Mouse (Mus musculus) neural tube, embryonic 12.5 days (tissue): ENCODE results near the gene Zfp651. TPM values are rescaled to one million over a fixed set of nuclear protein-coding genes. Genes with fewer than 3 reads are reported as not detected.

Experiments
- ATAC-seq: fragments of 200-750 bp; cut with Nextera tagmentation; 2 replicates; pipeline ENCODE4 v1.8.0; 2017; ENCODE audit warnings: low read depth, mild to moderate bottlenecking, moderate TSS enrichment, moderate library complexity; ENCODE audit not compliant: low FRiP score
- H3K27ac ChIP-seq: fragments of 300-500 bp; sonication (generic); 2 replicates; pipeline ENCODE4 v1.5.1; 2016
- H3K27me3 ChIP-seq: fragments of 300-500 bp; sonication (generic); replicated peaks from 2 replicates; pipeline ENCODE4 v1.6.1; 2016; ENCODE audit warnings: mild to moderate bottlenecking
- H3K36me3 ChIP-seq: fragments of 300-500 bp; sonication (generic); 2 replicates; pipeline ENCODE4 v1.6.1; 2016; ENCODE audit warnings: mild to moderate bottlenecking
- H3K4me1 ChIP-seq: fragments of 300-500 bp; sonication (generic); 2 replicates; pipeline ENCODE4 v1.6.1; 2016
- H3K4me2 ChIP-seq: fragments of 300-500 bp; sonication (generic); replicated peaks from 2 replicates; pipeline ENCODE4 v1.6.1; 2016; ENCODE audit warnings: mild to moderate bottlenecking
- H3K4me3 ChIP-seq: fragments of 300-500 bp; sonication (generic); 2 replicates; pipeline ENCODE4 v1.5.1; 2016
- H3K9ac ChIP-seq: fragments of 300-500 bp; sonication (generic); 2 replicates; pipeline ENCODE4 v1.6.1; 2016; ENCODE audit warnings: mild to moderate bottlenecking
- H3K9me3 ChIP-seq: fragments of 300-500 bp; sonication (generic); 2 replicates; pipeline ENCODE4 v1.6.1; 2016; ENCODE audit warnings: mild to moderate bottlenecking
- WGBS: fragments of 180-500 bp; shearing (Covaris S2); methylation state at CpG from one replicate; pipeline ENCODE4 v1.1.7; 2016; 5-methylcytosine and 5-hydroxymethylcytosine counted together
- polyA plus RNA-seq: library from polyadenylated mRNA; unstranded; fragments of >200 nt; fragmentation: Nextera tagmentation; extraction: Ambion mirVana; gene quantifications from 2 replicates; pipeline ENCODE4 v1.2.1, GENCODE M21; 2016

Gene Zfp651
- 13.1 and 19.2 TPM in 2 replicates for polyA plus RNA-seq

DNA sequence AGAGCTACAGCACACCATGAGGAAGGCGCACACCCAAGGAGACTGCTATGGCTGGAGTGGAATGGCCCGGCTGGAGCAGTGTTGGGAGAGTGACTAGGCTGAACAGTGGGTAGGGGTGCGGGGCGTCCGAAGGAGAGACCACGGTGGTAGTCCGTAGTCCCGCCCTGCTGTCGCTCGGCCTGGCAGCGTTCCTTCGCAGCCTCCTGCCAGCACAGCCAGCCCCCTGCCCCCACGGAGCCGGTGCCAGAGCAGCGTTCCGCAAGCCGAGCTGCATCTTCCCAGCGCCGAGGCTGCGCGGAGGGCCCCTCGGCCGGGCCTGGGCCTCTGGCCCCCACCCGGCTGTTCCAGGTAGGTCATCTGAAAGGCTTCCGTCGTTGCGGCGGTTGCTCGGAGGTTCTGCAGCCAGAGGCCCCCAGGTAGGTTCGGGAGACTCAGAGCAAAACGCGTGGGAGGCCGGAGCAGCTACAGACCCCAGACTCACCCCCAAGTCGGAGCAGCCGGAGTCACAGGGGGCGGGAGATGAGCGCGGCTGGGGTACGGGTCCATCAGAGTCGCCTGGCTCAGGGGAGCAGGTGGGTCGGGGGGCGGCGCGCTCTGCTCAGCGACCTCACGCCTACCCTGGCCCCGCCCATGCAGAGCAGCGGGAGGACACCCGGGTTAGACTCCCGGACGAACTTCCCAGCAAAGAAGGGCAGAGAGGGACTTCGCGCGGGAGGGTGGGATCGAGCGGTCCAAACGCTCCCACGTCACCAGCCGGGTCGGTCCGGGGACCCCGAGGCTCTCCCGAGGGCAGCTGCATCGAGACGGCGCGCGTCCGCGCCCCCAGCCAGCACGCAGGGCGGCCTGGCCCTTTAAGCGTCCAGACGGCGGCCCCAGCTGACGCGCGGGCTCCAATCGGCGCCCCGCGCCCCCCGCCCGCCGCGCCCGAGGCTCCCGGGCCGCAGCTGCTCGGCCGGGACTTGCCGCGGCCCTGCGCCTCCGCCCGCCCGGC lies at the start of gene Zfp651:
TSS of gene Zfp651 (plus strand) at position 240 of the 991 bp plus-strand sequence.
- Histone ChIP-seq H3K27me3 (no peaks in the 10 kb centered on the region), H3K36me3 (peaks cover 43% of the 10 kb centered on the region)

DNA sequence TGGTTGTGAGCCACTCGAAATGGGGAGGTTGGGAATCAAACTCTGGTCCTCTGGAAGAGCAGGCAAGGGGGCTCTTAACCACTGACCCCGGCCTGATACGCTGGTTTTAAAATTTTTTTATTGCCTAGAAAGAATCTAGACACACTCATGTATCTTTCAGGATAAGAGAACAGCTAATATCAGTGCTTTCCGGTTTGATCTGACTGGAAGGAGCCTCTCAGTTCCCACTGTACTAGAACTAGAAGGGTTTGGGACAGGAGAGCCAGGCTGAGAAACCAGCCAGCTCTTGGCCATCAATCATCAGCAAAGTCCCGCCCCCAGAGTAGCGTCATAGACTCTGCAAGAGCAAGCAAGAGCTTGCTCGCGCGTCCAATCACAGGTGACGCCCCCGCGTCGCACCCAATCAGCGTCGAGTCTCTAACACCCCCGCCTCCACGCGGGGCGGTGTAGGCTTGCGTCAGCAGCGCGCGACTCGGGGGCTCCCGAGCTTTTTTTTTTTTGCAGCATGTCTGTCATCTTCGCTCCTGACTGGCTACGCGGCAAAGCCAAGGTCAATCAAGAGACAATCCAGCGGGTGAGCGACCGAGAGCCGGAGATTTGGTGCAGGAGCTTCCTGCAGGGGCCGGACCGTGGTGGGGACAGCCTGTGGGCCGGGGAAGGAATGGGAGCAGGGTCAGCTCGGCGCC lies 49.1 kb upstream of the Zfp651 start, which contains the start of gene Ss18l2:
TSS of gene Ss18l2 (plus strand) at position 432 of the 686 bp plus-strand sequence.
- peak within 1 kb of the TSS; percentile 69 for H3K4me3 ChIP-seq
- WGBS = 5% methylated on average over 37 of the region's 37 CpGs
- ATAC-seq = peak; percentile 99

More for the DNA sequence above, at the start of gene Zfp651:
- under 1% methylated on average over 97 of the region's 97 CpGs for WGBS
- H3K9me3 ChIP-seq = no peaks in the 10 kb centered on the region
- peak; percentile 85 for ATAC-seq
- peak within 1 kb of the TSS; percentile 96 for H3K4me2 ChIP-seq
- peak within 1 kb of the TSS; percentile 75 for H3K27ac ChIP-seq
- peak within 1 kb of the TSS; percentile 89 for H3K4me3 ChIP-seq
- peak within 1 kb of the TSS; percentile 94 for H3K9ac ChIP-seq
- peaks cover 39% of the 10 kb centered on the region for H3K4me1 ChIP-seq

DNA sequence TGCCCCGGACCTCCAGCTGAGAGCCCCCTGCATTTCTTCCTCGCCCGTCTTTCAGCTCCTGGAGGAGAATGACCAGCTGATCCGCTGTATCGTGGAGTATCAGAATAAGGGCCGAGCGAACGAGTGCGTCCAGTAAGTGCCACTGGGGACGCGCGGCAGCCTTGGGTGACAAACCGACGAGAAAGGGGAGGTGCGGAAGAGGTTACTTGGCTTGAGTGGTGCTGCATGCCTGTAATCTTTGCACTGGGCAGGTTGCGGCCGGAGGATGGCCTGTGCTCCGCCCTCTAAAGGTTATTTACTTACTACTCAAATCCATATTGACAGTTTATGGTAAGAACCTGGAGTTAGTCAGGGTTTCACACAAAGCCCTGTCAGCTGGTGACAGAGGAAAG lies 48.5 kb upstream of the Zfp651 start:
- peak; percentile 42 for ATAC-seq
- peak overlapping the region; percentile 85 for H3K4me2 ChIP-seq

More for the DNA sequence above, 49.1 kb upstream of the Zfp651 start, which contains the start of gene Ss18l2:
- Histone ChIP-seq H3K27ac (peak within 1 kb of the TSS; percentile 72), H3K4me1 (peaks cover 26% of the 10 kb centered on the region), H3K9ac (peak within 1 kb of the TSS; percentile 89), H3K36me3 (peaks cover 17% of the 10 kb centered on the region), H3K4me2 (peak within 1 kb of the TSS; percentile 85), H3K27me3 (no peaks in the 10 kb centered on the region), H3K9me3 (no peaks in the 10 kb centered on the region)

DNA sequence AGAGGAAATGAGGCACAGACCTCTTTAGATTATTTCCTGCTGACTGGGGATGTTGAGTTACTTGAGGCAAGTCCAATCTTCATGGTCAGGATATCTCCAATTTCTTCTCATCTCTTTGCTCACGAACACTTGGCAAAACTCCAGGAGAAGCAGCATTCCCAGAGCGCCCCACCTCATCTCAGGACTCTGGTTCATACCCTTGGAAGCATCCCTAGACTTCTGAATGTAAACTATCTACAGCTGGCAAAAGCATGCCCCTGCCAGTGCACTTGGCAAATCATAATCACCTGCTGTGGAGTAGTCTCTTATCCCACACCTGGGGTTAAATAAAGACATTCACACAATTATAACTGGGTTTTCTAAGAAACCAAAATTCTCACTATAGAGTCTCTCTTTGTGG lies 42.1 kb upstream of the Zfp651 start:
- H3K9ac ChIP-seq = no peak overlapping the region
- no peak overlapping the region for H3K4me3 ChIP-seq
- H3K9me3 ChIP-seq = no peaks in the 10 kb centered on the region
- no peak overlapping the region for H3K4me2 ChIP-seq
- no peaks in the 10 kb centered on the region for H3K27me3 ChIP-seq
- H3K36me3 ChIP-seq = peaks cover 17% of the 10 kb centered on the region
- no peak overlapping the region for H3K27ac ChIP-seq
- peaks cover 13% of the 10 kb centered on the region for H3K4me1 ChIP-seq
- no peak for ATAC-seq
- 88% methylated on average over 2 of the region's 2 CpGs for WGBS

More for the DNA sequence above, 48.5 kb upstream of the Zfp651 start:
- Histone ChIP-seq H3K9ac (peak overlapping the region; percentile 89), H3K9me3 (no peaks in the 10 kb centered on the region), H3K36me3 (peaks cover 17% of the 10 kb centered on the region), H3K4me1 (peaks cover 21% of the 10 kb centered on the region), H3K27ac (peak overlapping the region; percentile 72), H3K27me3 (no peaks in the 10 kb centered on the region), H3K4me3 (peak overlapping the region; percentile 69)
- under 1% methylated on average over 18 of the region's 18 CpGs for WGBS

DNA sequence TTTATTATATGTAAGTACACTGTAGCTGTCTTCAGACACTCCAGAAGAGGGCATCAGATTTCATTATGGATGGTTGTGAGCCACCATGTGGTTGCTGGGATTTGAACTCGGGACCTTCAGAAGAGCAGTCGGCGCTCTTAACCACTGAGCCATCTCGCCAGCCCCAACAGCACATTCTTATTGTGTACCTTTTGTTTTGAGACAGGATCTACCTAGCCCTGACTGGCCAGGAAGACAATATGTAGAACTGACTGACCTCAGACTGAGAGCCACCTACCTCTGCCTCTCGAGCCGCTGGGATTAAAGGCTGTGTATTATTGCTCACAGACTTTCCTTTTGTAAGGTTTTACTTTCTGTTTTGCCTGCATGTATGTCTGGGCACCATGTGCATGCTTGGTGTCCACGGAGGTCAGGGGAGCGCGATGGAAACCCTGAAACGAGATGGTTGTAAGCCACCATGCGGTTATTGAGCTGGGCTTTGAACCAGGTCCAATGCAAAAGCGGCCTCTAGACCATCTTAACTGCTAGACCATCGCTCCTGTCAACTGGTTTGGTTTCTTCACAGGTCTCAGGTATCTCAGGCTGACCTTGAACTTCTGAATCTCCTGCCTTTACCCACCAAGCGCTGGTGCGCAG lies 40.9 kb upstream of the Zfp651 start:
- WGBS = 70% methylated on average over 15 of the region's 15 CpGs
- peak overlapping the region; percentile 90 for H3K4me2 ChIP-seq
- H3K27me3 ChIP-seq = no peaks in the 10 kb centered on the region
- H3K9me3 ChIP-seq = no peaks in the 10 kb centered on the region
- peaks cover 11% of the 10 kb centered on the region for H3K4me1 ChIP-seq
- peak overlapping the region; percentile 92 for H3K27ac ChIP-seq
- peak; percentile 18 for ATAC-seq
- peaks cover 8% of the 10 kb centered on the region for H3K36me3 ChIP-seq
- H3K4me3 ChIP-seq = peak overlapping the region; percentile 93
- peak overlapping the region; percentile 70 for H3K9ac ChIP-seq

DNA sequence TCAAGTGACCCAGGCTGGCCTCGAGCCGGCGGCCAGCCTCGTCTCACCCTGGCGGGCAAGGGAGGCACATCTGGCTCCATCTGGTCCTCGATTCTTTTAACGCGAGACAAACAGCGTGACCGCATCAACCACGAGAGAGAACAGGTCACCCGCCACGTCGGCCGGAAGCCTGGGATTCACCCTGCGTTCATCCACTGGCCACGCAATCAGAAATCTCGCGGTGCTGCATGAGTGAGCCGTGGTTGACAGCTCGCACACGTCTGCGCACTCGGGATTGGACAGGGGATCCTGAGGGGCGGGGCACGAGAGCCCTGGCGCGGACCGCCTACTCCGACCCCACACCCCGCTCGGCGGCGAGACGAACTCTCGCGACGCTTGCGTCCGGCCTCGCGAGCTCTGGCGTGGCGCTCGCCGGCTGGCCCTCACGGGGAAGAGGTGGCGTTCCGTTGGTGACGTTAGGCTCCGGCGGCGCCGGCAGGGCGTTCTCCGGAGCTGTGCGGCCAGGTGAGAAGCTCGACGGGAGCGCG lies 40.3 kb upstream of the Zfp651 start, which contains the start of gene Nktr:
TSS of gene Nktr (plus strand) at position 378 of the 527 bp plus-strand sequence.
- peak within 1 kb of the TSS; percentile 96 for H3K9ac ChIP-seq
- peak within 1 kb of the TSS; percentile 93 for H3K4me3 ChIP-seq
- H3K9me3 ChIP-seq = no peaks in the 10 kb centered on the region
- H3K4me1 ChIP-seq = peaks cover 11% of the 10 kb centered on the region
- no peaks in the 10 kb centered on the region for H3K27me3 ChIP-seq
- H3K27ac ChIP-seq = peak within 1 kb of the TSS; percentile 92
- ATAC-seq = peak; percentile 99
- WGBS = under 1% methylated on average over 61 of the region's 61 CpGs
- 0 out of 2 replicates have a peak, but pooled peaks cover 1% of the 10 kb centered on the region for H3K36me3 ChIP-seq
- peak within 1 kb of the TSS; percentile 90 for H3K4me2 ChIP-seq

DNA sequence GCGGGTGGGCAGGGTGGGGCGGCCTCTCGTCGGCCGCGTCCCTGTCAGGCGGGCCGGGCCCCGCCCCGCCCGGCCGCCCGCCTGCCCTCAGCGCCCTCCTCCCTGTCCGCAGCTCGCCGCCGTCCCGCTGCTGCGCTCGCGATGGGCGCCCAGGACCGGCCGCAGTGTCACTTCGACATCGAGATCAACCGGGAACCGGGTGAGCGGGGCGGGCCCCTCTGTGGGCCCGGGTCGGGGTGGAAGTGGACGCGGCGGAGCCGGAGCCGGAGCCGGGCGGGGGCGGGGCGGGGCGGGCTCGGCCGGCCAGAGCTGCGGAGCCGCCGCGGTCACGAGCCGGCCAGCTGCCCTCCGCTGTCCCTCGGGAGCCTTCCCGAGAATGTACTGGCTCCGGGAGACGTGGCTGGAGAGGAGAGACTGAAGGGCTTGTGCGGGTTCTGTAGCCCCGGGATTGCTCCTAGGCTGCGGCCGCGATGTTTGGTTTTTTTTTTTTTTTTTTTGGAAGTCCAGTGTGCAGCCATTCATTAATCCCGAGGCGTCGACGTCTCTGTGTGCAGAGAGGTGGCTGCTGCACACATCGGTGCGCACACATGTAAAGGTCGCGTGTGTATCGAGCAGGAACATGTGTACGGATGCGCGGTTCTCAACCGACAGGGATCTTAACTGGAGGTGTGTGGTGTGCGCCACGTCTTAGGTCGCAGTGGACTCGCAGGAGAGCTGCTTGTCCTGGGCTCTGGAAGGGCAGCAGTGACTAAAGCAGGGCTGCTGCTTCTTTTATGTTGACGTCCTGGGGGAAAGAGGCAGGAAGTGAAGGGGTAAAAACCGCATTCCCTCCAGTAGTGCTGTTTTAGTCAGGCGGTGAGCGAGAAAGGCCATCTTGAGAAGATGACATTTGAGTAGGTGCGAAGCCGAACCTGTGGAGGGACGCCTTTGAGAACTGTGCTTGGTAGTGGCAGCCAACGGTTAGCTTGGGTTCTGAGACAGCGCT lies 39.5 kb upstream of the Zfp651 start:
- H3K9ac ChIP-seq = peak overlapping the region; percentile 96
- H3K4me1 ChIP-seq = peaks cover 11% of the 10 kb centered on the region
- H3K4me3 ChIP-seq = peak overlapping the region; percentile 93
- ATAC-seq = peak; percentile 72
- no peaks in the 10 kb centered on the region for H3K9me3 ChIP-seq
- no peaks in the 10 kb centered on the region for H3K27me3 ChIP-seq
- under 1% methylated on average over 75 of the region's 87 CpGs for WGBS
- H3K36me3 ChIP-seq = no peaks in the 10 kb centered on the region
- H3K4me2 ChIP-seq = peak overlapping the region; percentile 90
- H3K27ac ChIP-seq = peak overlapping the region; percentile 92

DNA sequence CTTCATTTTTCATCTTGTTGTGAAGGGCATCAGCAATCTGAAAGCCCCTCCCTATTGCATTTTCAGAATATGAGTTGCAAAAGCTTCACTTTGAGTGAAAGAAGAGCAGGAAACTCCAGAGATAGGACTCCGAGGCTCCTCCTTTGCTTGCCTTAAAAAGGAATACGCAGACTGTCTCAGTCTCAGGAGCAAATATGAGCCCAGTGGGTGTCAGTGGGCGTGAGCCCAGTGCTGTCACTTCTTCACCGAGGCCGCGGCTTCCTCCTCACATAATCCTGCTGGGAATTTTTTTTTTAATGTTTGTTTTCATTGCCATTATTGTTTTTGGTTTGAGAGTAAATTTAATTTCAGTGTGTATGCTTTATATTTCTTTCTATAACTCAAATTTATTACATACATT lies 18.6 kb upstream of the Zfp651 start:
- H3K4me1 ChIP-seq = no peaks in the 10 kb centered on the region
- no peak overlapping the region for H3K27ac ChIP-seq
- no peak for ATAC-seq
- no peaks in the 10 kb centered on the region for H3K9me3 ChIP-seq
- H3K4me2 ChIP-seq = no peak overlapping the region
- WGBS = 91% methylated on average over 6 of the region's 6 CpGs
- H3K36me3 ChIP-seq = peaks cover 43% of the 10 kb centered on the region
- H3K4me3 ChIP-seq = no peak overlapping the region
- H3K27me3 ChIP-seq = no peaks in the 10 kb centered on the region
- H3K9ac ChIP-seq = no peak overlapping the region

DNA sequence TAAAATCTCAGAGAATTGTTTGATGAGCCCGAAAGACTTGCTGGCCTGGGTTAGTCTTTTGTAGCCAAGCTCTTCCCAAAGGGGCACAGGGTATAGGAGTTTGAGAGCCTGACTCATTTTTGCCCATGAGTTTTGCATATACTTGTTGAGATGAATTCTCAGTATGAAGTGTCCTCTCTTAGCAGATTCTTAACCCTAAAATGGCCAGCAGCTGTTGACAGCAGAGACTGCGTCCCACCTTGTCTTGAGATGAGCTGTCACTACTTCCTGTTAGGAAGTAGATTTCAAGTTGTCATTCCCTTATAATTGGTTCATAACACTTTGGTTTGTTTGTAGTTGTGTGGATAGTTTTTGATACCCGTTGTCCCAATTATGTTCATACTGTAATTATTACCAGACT lies 18.0 kb upstream of the Zfp651 start:
- no peak for ATAC-seq
- H3K4me2 ChIP-seq = no peak overlapping the region
- H3K9me3 ChIP-seq = no peaks in the 10 kb centered on the region
- H3K9ac ChIP-seq = no peak overlapping the region
- H3K4me3 ChIP-seq = no peak overlapping the region
- H3K36me3 ChIP-seq = peaks cover 47% of the 10 kb centered on the region
- no peaks in the 10 kb centered on the region for H3K4me1 ChIP-seq
- H3K27me3 ChIP-seq = no peaks in the 10 kb centered on the region
- no peak overlapping the region for H3K27ac ChIP-seq
- WGBS = 95% methylated on average over 3 of the region's 3 CpGs

DNA sequence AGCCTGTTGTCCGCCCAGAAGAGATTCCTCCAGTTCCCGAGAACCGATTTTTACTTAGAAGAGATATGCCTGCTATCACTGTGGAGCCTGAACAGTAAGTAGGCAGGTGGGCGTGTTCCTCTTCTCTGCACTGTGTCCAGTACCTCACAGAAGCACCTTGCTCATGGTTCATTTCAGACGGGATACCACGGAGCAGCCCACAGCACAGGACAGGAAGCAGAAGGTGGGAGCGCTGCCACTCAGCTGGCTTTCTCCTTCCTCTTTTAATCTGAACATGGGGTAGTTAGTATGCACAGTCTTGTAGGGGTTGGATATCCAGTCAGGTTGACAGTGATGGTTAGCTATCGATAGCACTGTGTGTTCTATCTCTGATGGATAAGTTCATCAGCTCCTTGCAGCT lies 15.1 kb upstream of the Zfp651 start:
- Histone ChIP-seq H3K4me1 (no peaks in the 10 kb centered on the region), H3K4me3 (no peak overlapping the region), H3K4me2 (no peak overlapping the region), H3K36me3 (peaks cover 76% of the 10 kb centered on the region), H3K9me3 (no peaks in the 10 kb centered on the region), H3K27ac (no peak overlapping the region), H3K9ac (no peak overlapping the region), H3K27me3 (no peaks in the 10 kb centered on the region)
- ATAC-seq = no peak
- WGBS = 90% methylated on average over 8 of the region's 8 CpGs
